Mouse (Mus musculus) kidney, adult 2 months (tissue): ENCODE measurements at regions not wholly inside any gene's neighbourhood (a gene's known extent, or its start where the extent isn't known, plus 50 kb on each side); places are given as distances from the start of the nearest gene placed in this dataset.

Source experiments
- CTCF ChIP-seq: fragments of 200-500 bp; conservative IDR thresholded peaks from 2 replicates; pipeline ENCODE4 v1.5.1; 2011; ENCODE audit warnings: low read depth, mild to moderate bottlenecking, control low read depth, low read length, moderate library complexity, mixed read lengths; ENCODE audit not compliant: insufficient read depth, insufficient read length
- POLR2A ChIP-seq: fragments of 200-500 bp; IDR thresholded peaks from one replicate; pipeline ENCODE4 v1.6.1; 2011; ENCODE audit warnings: low read depth, low read length, control low read depth

DNA sequence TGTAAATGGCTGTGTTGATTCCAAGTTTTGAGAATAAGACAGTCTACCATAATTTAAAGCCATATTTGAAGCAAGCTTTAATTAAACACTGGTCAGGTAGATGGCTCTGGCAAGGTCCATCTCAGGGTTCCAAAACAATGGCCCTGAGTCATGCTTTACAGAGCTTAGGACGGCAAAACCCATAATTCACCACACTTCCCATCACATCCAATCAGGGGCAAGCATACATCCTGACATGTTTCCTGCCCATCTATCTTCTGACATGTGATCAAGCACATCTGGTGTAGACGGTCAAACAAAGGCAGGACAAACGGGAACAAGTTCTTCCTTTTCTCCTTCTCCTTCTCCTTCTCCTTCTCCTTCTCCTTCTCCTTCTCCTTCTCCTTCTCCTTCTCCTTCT, 101.5 kb downstream of the Zfp706 start:
- TF ChIP-seq CTCF (no peak), POLR2A (no peak)
